Mouse (Mus musculus): ENCODE measurements around the gene Btnl4. TPM values are rescaled to one million over a fixed set of nuclear protein-coding genes. Genes with fewer than 3 reads are reported as not detected.
"Not testable (repeated sequence)": the region's sequence is repeated elsewhere in the genome, so short reads cannot be mapped to it uniquely, and the experiment has no call there.

The Btnl4 gene
- not detected in 2 replicates for total RNA-seq (2014; rRNA removed)
- not detected in 2 replicates for polyA plus RNA-seq (2015; fragmentation: Nextera tagmentation; extraction: Ambion mirVana)

- H3K4me1 ChIP-seq (ENCODE audit: insufficient read depth, low read length); H3K27me3 ChIP-seq (ENCODE audit: insufficient read depth, low read length); H3K9me3 ChIP-seq (ENCODE audit: low read length); H3K4me3 ChIP-seq (ENCODE audit: low read depth, low read length); H3K27ac ChIP-seq (ENCODE audit: low read depth, low read length); H3K4me2 ChIP-seq (ENCODE audit: low read depth, low read length, poor library complexity, severe bottlenecking); H3K36me3 ChIP-seq (ENCODE audit: insufficient read depth, low read length); H3K9ac ChIP-seq (replicated peaks; ENCODE audit: low read length, poor library complexity, severe bottlenecking); ATAC-seq (ENCODE audit: low FRiP score); DNase-seq (ENCODE audit: low spot score): not testable (repeated sequence)
- 87% methylated on average over 4 of the region's 5 CpGs for WGBS
Observed at GRCm38 (mm10) chr17:34477238-34478013, at the start of gene Btnl4. Btnl4 (minus strand) TSS chr17:34477318.

GRCm38 (mm10) chr17:34519001-34519400 is 41.9 kb upstream of the Btnl4 start:
- Histone ChIP-seq H3K27ac (ENCODE audit: low read depth, low read length) (no peak overlapping the region), H3K4me1 (ENCODE audit: insufficient read depth, low read length) (no peaks in the 10 kb centered on the region), H3K9ac (replicated peaks; ENCODE audit: low read length, poor library complexity, severe bottlenecking) (no peak overlapping the region), H3K4me3 (ENCODE audit: low read depth, low read length) (no peak overlapping the region), H3K4me2 (ENCODE audit: low read depth, low read length, poor library complexity, severe bottlenecking) (no peak overlapping the region), H3K36me3 (ENCODE audit: insufficient read depth, low read length) (no peaks in the 10 kb centered on the region), H3K27me3 (ENCODE audit: insufficient read depth, low read length) (no peaks in the 10 kb centered on the region), H3K9me3 (ENCODE audit: low read length) (no peaks in the 10 kb centered on the region)
- TF ChIP-seq CTCF (IDR thresholded peaks at IDR 0.05) = no peak
- WGBS = 60% methylated on average over 1 of the region's 1 CpGs
- DNase-seq (ENCODE audit: low spot score) (no peak), ATAC-seq (ENCODE audit: low FRiP score) (no peak)

GRCm38 (mm10) chr17:34518571-34518970 is 41.5 kb upstream of the Btnl4 start:
- not testable (repeated sequence) for H3K4me2 ChIP-seq (ENCODE audit: low read depth, low read length, poor library complexity, severe bottlenecking); DNase-seq (ENCODE audit: low spot score); H3K4me1 ChIP-seq (ENCODE audit: insufficient read depth, low read length); ATAC-seq (ENCODE audit: low FRiP score); H3K9ac ChIP-seq (replicated peaks; ENCODE audit: low read length, poor library complexity, severe bottlenecking); H3K27me3 ChIP-seq (ENCODE audit: insufficient read depth, low read length); H3K4me3 ChIP-seq (ENCODE audit: low read depth, low read length); H3K9me3 ChIP-seq (ENCODE audit: low read length); H3K27ac ChIP-seq (ENCODE audit: low read depth, low read length); H3K36me3 ChIP-seq (ENCODE audit: insufficient read depth, low read length)
- 77% methylated on average over 3 of the region's 3 CpGs for WGBS

GRCm38 (mm10) chr17:34517795-34518194 is 40.7 kb upstream of the Btnl4 start:
- no peak for ATAC-seq (ENCODE audit: low FRiP score)

GRCm38 (mm10) chr17:34517252-34517651 is 40.1 kb upstream of the Btnl4 start, which contains the start of gene Btnl6:
Btnl6 (minus strand) TSS chr17:34517352.
- no peak within 1 kb of the TSS for H3K4me2 ChIP-seq (ENCODE audit: low read depth, low read length, poor library complexity, severe bottlenecking)
- H3K27ac ChIP-seq (ENCODE audit: low read depth, low read length) = no peak within 1 kb of the TSS
- no peak for DNase-seq (ENCODE audit: low spot score)
- no peaks in the 10 kb centered on the region for H3K36me3 ChIP-seq (ENCODE audit: insufficient read depth, low read length)
- no peak for TF ChIP-seq CTCF (IDR thresholded peaks at IDR 0.05)
- H3K4me3 ChIP-seq (ENCODE audit: low read depth, low read length) = no peak within 1 kb of the TSS
- H3K9me3 ChIP-seq (ENCODE audit: low read length) = no peaks in the 10 kb centered on the region
- ATAC-seq (ENCODE audit: low FRiP score) = no peak
- no peak within 1 kb of the TSS for H3K9ac ChIP-seq (replicated peaks; ENCODE audit: low read length, poor library complexity, severe bottlenecking)
- H3K27me3 ChIP-seq (ENCODE audit: insufficient read depth, low read length) = no peaks in the 10 kb centered on the region
- H3K4me1 ChIP-seq (ENCODE audit: insufficient read depth, low read length) = no peaks in the 10 kb centered on the region
- WGBS = 96% methylated on average over 4 of the region's 4 CpGs

More at GRCm38 (mm10) chr17:34517795-34518194, 40.7 kb upstream of the Btnl4 start:
- Histone ChIP-seq H3K4me1 (ENCODE audit: insufficient read depth, low read length) (no peaks in the 10 kb centered on the region), H3K9ac (replicated peaks; ENCODE audit: low read length, poor library complexity, severe bottlenecking) (no peak overlapping the region), H3K27me3 (ENCODE audit: insufficient read depth, low read length) (no peaks in the 10 kb centered on the region), H3K4me3 (ENCODE audit: low read depth, low read length) (no peak overlapping the region), H3K36me3 (ENCODE audit: insufficient read depth, low read length) (no peaks in the 10 kb centered on the region), H3K4me2 (ENCODE audit: low read depth, low read length, poor library complexity, severe bottlenecking) (no peak overlapping the region), H3K27ac (ENCODE audit: low read depth, low read length) (no peak overlapping the region), H3K9me3 (ENCODE audit: low read length) (no peaks in the 10 kb centered on the region)
- TF ChIP-seq CTCF (IDR thresholded peaks at IDR 0.05) = no peak
- WGBS = 88% methylated on average over 4 of the region's 4 CpGs
- DNase-seq (ENCODE audit: low spot score) = no peak

GRCm38 (mm10) chr17:34516514-34516913 is 39.4 kb upstream of the Btnl4 start:
- Histone ChIP-seq H3K4me2 (ENCODE audit: low read depth, low read length, poor library complexity, severe bottlenecking) (no peak overlapping the region), H3K36me3 (ENCODE audit: insufficient read depth, low read length) (no peaks in the 10 kb centered on the region), H3K4me3 (ENCODE audit: low read depth, low read length) (no peak overlapping the region), H3K27ac (ENCODE audit: low read depth, low read length) (no peak overlapping the region), H3K9ac (replicated peaks; ENCODE audit: low read length, poor library complexity, severe bottlenecking) (no peak overlapping the region), H3K27me3 (ENCODE audit: insufficient read depth, low read length) (no peaks in the 10 kb centered on the region), H3K9me3 (ENCODE audit: low read length) (no peaks in the 10 kb centered on the region), H3K4me1 (ENCODE audit: insufficient read depth, low read length) (no peaks in the 10 kb centered on the region)
- ATAC-seq (ENCODE audit: low FRiP score) = no peak
- DNase-seq (ENCODE audit: low spot score) = no peak
- 76% methylated on average over 2 of the region's 2 CpGs for WGBS
- no peak for TF ChIP-seq CTCF (IDR thresholded peaks at IDR 0.05)
